8 mouse cellular contexts compared by ENCODE assay signal in the genomic region with DNA sequence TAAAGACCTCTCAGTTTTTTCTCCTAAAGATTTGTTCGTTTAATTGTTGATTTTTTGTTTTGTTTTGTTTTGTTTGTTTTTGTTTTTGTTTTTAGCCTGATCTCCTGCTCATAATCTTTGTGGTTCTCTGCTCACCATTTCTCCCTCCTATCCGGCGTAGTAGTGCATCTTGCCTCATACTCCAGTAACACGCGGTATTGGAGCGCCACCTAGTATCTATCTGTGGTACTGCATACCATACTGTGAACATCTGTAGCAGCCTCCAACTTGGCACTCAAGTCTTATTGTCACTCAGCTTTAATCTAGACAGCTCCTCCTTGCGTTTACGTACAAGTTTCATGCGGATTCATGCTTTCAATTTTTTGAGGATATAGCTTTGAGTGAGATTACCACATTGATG. TPM values are rescaled to one million over a fixed set of nuclear protein-coding genes. Genes with fewer than 3 reads are reported as not detected.
DNase-seq lines count a peak whose midpoint lies in the region; ATAC-seq lines count a peak whose summit lies in the region.

No protein-coding gene starts in this region.

- WGBS in hindbrain, embryonic 14.5 days, result 13% methylated on average over 9 of the region's 9 CpGs

- H3K27me3 ChIP-seq in hindbrain, embryonic 14.5 days (ENCODE audit: control insufficient read depth, insufficient read depth, low read length), result no peaks in the 10 kb centered on the region

- H3K9me3 ChIP-seq in hindbrain, embryonic 14.5 days (ENCODE audit: control insufficient read depth, low read length), result no peaks in the 10 kb centered on the region

- H3K36me3 ChIP-seq in hindbrain, embryonic 14.5 days (replicated peaks; ENCODE audit: control insufficient read depth, insufficient read depth), result no peaks in the 10 kb centered on the region

- no peak overlapping the region for H3K27ac ChIP-seq in hindbrain, embryonic 14.5 days

- H3K4me2 ChIP-seq in hindbrain, embryonic 14.5 days (replicated peaks), result no peak overlapping the region

- DNase-seq in NIH3T3 (ENCODE audit: low read depth), result peak; percentile 78
- DNase-seq in cerebellum, adult 11-12 months, result peak; percentile 14
- DNase-seq in forelimb bud, embryonic 11.5 days (ENCODE audit: low read depth, low spot score), result peak; percentile 65
- peak; percentile 76 for DNase-seq in hindbrain, embryonic 14.5 days (ENCODE audit: low spot score)
- DNase-seq in layer of hippocampus, postnatal 25 days (ENCODE audit: extremely low spot score in 1 of 2, low spot score in 1 of 2), result peak; percentile 23 to 64
- DNase-seq in lung, postnatal 4 days, result peak; percentile 23 to 74
- DNase-seq in right cerebral cortex, adult 18-20 months, result peak; percentile 52

- peak; percentile 77 for ATAC-seq in hindbrain, embryonic 14.5 days (ENCODE audit: low FRiP score)
- no peak for ATAC-seq in erythroblast, adult 5-6 weeks (replicated peaks; ENCODE audit: low FRiP score, poor library complexity, severe bottlenecking)

- H3K4me1 ChIP-seq in hindbrain, embryonic 14.5 days (replicated peaks; ENCODE audit: control insufficient read depth, insufficient read depth, low read length), result no peaks in the 10 kb centered on the region

- H3K4me3 ChIP-seq in hindbrain, embryonic 14.5 days (replicated peaks; ENCODE audit: low read length), result no peak overlapping the region

- H3K9ac ChIP-seq in hindbrain, embryonic 14.5 days, result no peak overlapping the region

RNA-seq across cellular contexts. Expression of a gene that starts 37.4 kb away (rescaled TPM):
- 0.80 and 1.1 TPM in 2 replicates for polyA plus RNA-seq in hindbrain, embryonic 14.5 days (2014; fragmentation: Nextera tagmentation; extraction: Ambion mirVana)
- total RNA-seq in layer of hippocampus, postnatal 25 days (2021), result 1 to 10 TPM in 1 of 2 experiments, under 1 TPM in 1; 0.82 to 1.3 TPM
- 3.5 TPM in 1 of 2 replicates, not detected in the other for total RNA-seq in erythroblast, adult 5-6 weeks (2015; ENCODE audit: low replicate concordance)
- total RNA-seq in erythroblast, adult 5-6 weeks (2017; ENCODE audit: low replicate concordance), result 3.5 TPM in 1 of 2 replicates, not detected in the other

RNA-seq across cellular contexts. Expression of a gene that starts 40.0 kb away (rescaled TPM):
- 76.6 and 84.4 TPM in 2 replicates for polyA plus RNA-seq in hindbrain, embryonic 14.5 days (2014; fragmentation: Nextera tagmentation; extraction: Ambion mirVana)
- total RNA-seq in layer of hippocampus, postnatal 25 days (2021), result 100 to 1,000 TPM in 1 of 2 experiments, 10 to 100 TPM in 1; 89.4 to 103 TPM
- 16.3 and 23.0 TPM in 2 replicates for total RNA-seq in erythroblast, adult 5-6 weeks (2015; ENCODE audit: low replicate concordance)
- total RNA-seq in erythroblast, adult 5-6 weeks (2017; ENCODE audit: low replicate concordance), result 20.9 and 24.5 TPM in 2 replicates

Comparison
In these comparisons a context has a peak if more than half of its experiments do, and no peak if none do; other contexts are left out.
1. DNase-seq: peak in every context shown above with its lines; median percentile 78 in NIH3T3; 76 in hindbrain, embryonic 14.5 days; 65 in forelimb bud, embryonic 11.5 days; 52 in right cerebral cortex, adult 18-20 months; 48 in lung, postnatal 4 days; 44 in layer of hippocampus, postnatal 25 days; 14 in cerebellum, adult 11-12 months.